Mouse (Mus musculus): ENCODE results near the gene 1700020A23Rik. TPM values are rescaled to one million over a fixed set of nuclear protein-coding genes. Genes with fewer than 3 reads are reported as not detected.

Gene 1700020A23Rik
- polyA plus RNA-seq, 1 experiment: not detected

- DNase-seq (ENCODE audit: extremely low spot score in 1 of 2, low spot score in 1 of 2): no peak
Observed at GRCm38 (mm10) chr2:130408194-130408593, 3.1 kb downstream of the 1700020A23Rik start.

GRCm38 (mm10) chr2:130411558-130412495 is 6.8 kb downstream of the 1700020A23Rik start:
- peak; percentile 49 to 89 for DNase-seq (ENCODE audit: extremely low spot score in 1 of 2, low spot score in 1 of 2)

- no peak for DNase-seq (ENCODE audit: extremely low spot score in 1 of 2, low spot score in 1 of 2)
Observed at GRCm38 (mm10) chr2:130412775-130413174, 7.7 kb downstream of the 1700020A23Rik start.

GRCm38 (mm10) chr2:130414094-130414856 is 9.2 kb downstream of the 1700020A23Rik start:
- DNase-seq (ENCODE audit: extremely low spot score in 1 of 2, low spot score in 1 of 2): no peak

GRCm38 (mm10) chr2:130421781-130422620 is 16.9 kb downstream of the 1700020A23Rik start:
- DNase-seq (ENCODE audit: extremely low spot score in 1 of 2, low spot score in 1 of 2): no peak

- DNase-seq (ENCODE audit: extremely low spot score in 1 of 2, low spot score in 1 of 2): peak; percentile 48 to 82
Observed at GRCm38 (mm10) chr2:130423397-130424125, 18.5 kb downstream of the 1700020A23Rik start.

- DNase-seq (ENCODE audit: extremely low spot score in 1 of 2, low spot score in 1 of 2): peak; percentile 79 to 93
Observed at GRCm38 (mm10) chr2:130424126-130424853, 19.2 kb downstream of the 1700020A23Rik start, which contains the start of the genes Vps16 and Pced1a. TSS of gene Vps16 (plus strand) at chr2:130424339. TSS of gene Pced1a (minus strand) at chr2:130424701.

GRCm38 (mm10) chr2:130425112-130425511 is 20.1 kb downstream of the 1700020A23Rik start:
- DNase-seq (ENCODE audit: extremely low spot score in 1 of 2, low spot score in 1 of 2): peak in 1 of 2 experiments; percentile 10

GRCm38 (mm10) chr2:130429851-130430250 is 24.8 kb downstream of the 1700020A23Rik start:
- no peak for DNase-seq (ENCODE audit: extremely low spot score in 1 of 2, low spot score in 1 of 2)

GRCm38 (mm10) chr2:130430484-130430883 is 25.4 kb downstream of the 1700020A23Rik start:
- no peak for DNase-seq (ENCODE audit: extremely low spot score in 1 of 2, low spot score in 1 of 2)

GRCm38 (mm10) chr2:130432157-130432556 is 27.1 kb downstream of the 1700020A23Rik start:
- no peak for DNase-seq (ENCODE audit: extremely low spot score in 1 of 2, low spot score in 1 of 2)

GRCm38 (mm10) chr2:130433152-130433551 is 28.1 kb downstream of the 1700020A23Rik start:
- DNase-seq (ENCODE audit: extremely low spot score in 1 of 2, low spot score in 1 of 2): peak in 1 of 2 experiments; percentile 84

GRCm38 (mm10) chr2:130436769-130437168 is 31.7 kb downstream of the 1700020A23Rik start:
- DNase-seq (ENCODE audit: extremely low spot score in 1 of 2, low spot score in 1 of 2): no peak

- DNase-seq (ENCODE audit: extremely low spot score in 1 of 2, low spot score in 1 of 2): no peak
Observed at GRCm38 (mm10) chr2:130438861-130439260, 33.8 kb downstream of the 1700020A23Rik start.

- no peak for DNase-seq (ENCODE audit: extremely low spot score in 1 of 2, low spot score in 1 of 2)
Observed at GRCm38 (mm10) chr2:130439840-130440480, 34.9 kb downstream of the 1700020A23Rik start.

GRCm38 (mm10) chr2:130442162-130442561 is 37.1 kb downstream of the 1700020A23Rik start:
- DNase-seq (ENCODE audit: extremely low spot score in 1 of 2, low spot score in 1 of 2): no peak

- no peak for DNase-seq (ENCODE audit: extremely low spot score in 1 of 2, low spot score in 1 of 2)
Observed at GRCm38 (mm10) chr2:130448449-130448848, 43.4 kb downstream of the 1700020A23Rik start.

GRCm38 (mm10) chr2:130449021-130449793 is 44.1 kb downstream of the 1700020A23Rik start:
- no peak for DNase-seq (ENCODE audit: extremely low spot score in 1 of 2, low spot score in 1 of 2)

All from frontal cortex, adult 2 months (tissue).